Mouse (Mus musculus) olfactory bulb, adult 2 months (tissue): ENCODE results near the gene Nup214. TPM values are rescaled to one million over a fixed set of nuclear protein-coding genes. Genes with fewer than 3 reads are reported as not detected.

Experiments used
- H3K27ac ChIP-seq: fragments of 200-500 bp; 2 replicates; pipeline ENCODE4 v1.5.1; 2012; ENCODE audit warnings: low read depth, low read length; ENCODE audit not compliant: insufficient read depth
- H3K4me1 ChIP-seq: fragments of 200-500 bp; 2 replicates; pipeline ENCODE4 v1.6.1; 2012; ENCODE audit warnings: low read length; ENCODE audit not compliant: control insufficient read depth, insufficient read depth
- H3K4me3 ChIP-seq: fragments of 200-500 bp; 2 replicates; pipeline ENCODE4 v1.5.1; 2012; ENCODE audit warnings: mild to moderate bottlenecking, low read depth, low read length, moderate library complexity; ENCODE audit not compliant: insufficient read depth
- CTCF ChIP-seq: fragments of 200-500 bp; IDR thresholded peaks from 2 replicates; pipeline ENCODE4 v1.5.1; 2012; ENCODE audit warnings: low read depth, mild to moderate bottlenecking, low read length, moderate library complexity; ENCODE audit not compliant: insufficient read depth
- POLR2A ChIP-seq: fragments of 200-500 bp; IDR thresholded peaks from 2 replicates; pipeline ENCODE4 v1.6.1; 2012; ENCODE audit warnings: mild to moderate bottlenecking, low read depth, low read length, moderate library complexity; ENCODE audit not compliant: insufficient read depth
- WGBS: fragments of 180-500 bp; shearing (Covaris S2); methylation state at CpG from one replicate; pipeline ENCODE4 v1.1.7; 2018; 5-methylcytosine and 5-hydroxymethylcytosine counted together
- polyA plus RNA-seq: library from polyadenylated mRNA; stranded (reverse); fragments of >200 nt; gene quantifications from 2 replicates; pipeline ENCODE4 v1.2.4, GENCODE M21; 2012; ENCODE audit warnings: low replicate concordance; ENCODE audit not compliant: missing spikeins, insufficient read depth, insufficient read length

Gene Nup214
- polyA plus RNA-seq, 1 experiment, result not detected

DNA sequence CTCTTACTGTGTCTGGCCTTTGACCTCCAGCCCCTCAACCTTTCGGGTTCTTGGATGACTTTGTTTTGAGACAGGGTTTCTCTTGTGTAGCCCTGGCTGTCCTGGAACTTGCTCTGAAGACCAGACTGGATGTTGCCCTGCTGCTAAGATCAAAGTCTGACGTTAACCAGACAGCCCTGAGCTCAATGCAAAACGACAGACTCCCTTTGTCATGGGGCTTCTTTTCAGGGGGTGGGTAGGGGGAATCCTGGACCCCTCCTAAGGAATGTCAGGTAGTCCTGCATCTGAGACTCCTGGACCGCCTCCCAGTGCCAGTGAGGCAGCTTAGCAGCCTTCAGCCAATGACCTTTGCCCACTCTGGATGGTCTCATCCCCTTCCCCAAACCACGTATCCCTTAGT is 84.5 kb downstream of the Nup214 start:
- Histone ChIP-seq H3K27ac (no peak overlapping the region), H3K4me1 (no peaks in the 10 kb centered on the region), H3K4me3 (no peak overlapping the region)
- 60% methylated on average over 5 of the region's 5 CpGs for WGBS
- TF ChIP-seq CTCF (no peak), POLR2A (no peak)

DNA sequence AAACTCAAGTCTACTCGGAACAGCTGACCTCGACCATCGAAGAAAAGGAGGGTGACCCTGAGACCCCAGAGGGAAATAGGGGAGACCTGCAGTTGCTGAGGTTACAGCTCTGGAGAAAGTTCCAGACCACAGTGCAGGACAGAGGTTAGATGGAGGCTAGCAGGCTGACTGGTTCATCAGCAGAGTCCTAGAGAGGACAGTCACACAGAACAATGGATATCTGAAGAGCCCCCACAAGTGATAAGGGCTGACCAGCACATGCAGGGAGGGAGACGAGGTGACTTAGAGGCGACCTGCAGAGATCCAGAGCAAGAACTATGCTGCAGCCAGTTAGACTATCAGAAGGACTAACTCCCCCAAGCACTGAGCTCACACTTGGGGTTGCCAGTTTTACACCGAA is 85.4 kb downstream of the Nup214 start:
- TF ChIP-seq CTCF, result no peak
- no peak for TF ChIP-seq POLR2A
- Histone ChIP-seq H3K27ac (no peak overlapping the region), H3K4me3 (no peak overlapping the region), H3K4me1 (no peaks in the 10 kb centered on the region)
- 85% methylated on average over 6 of the region's 6 CpGs for WGBS

DNA sequence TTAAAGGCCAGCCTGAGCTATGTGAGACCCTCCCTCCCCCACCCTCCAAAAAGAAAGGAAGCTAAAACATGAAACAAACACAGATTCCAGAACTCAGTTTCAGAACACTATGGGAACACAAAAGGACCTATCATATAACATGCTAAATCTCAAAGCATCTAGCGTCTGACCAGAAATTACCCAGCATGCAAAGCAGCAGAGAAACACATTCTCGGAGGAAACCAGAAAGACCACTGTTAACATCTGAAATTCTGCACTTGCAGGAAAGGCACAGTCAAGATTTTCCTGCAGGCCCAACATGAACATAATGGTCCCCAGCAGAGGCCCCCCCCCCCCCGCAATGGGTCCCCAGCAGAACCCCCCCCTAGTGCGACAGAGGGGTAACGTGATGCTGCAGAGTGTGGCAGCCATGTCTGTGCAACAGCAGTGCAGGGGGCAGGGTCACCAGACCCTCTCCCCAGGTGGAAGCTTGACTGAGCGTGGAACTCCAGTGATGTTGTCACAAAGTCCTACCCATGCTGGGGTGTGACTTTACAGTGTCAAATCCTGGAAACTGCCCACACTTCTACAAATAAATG is 86.1 kb downstream of the Nup214 start:
- 74% methylated on average over 6 of the region's 6 CpGs for WGBS
- Histone ChIP-seq H3K27ac (no peak overlapping the region), H3K4me1 (no peaks in the 10 kb centered on the region), H3K4me3 (no peak overlapping the region)
- no peak for TF ChIP-seq POLR2A
- no peak for TF ChIP-seq CTCF

DNA sequence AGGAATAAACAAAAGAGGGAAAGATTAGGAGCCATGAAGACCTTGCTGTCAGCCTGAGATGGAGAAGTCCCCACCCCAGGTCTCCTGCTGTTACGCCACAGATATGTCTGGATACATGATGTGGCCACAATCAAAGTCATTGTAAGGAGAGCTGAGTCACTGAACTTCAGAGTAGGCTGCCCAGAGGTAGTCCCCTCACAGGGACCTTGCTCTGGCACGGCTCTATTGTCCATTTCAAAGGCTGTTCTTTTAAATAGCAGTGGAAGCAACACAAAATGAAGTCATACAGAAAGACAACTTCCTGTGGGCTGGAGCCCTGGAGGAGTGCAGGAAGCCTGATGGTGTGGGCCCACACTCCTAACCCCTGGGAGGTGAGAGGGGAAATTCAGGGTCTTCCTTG is 87.0 kb downstream of the Nup214 start:
- WGBS, result 79% methylated on average over 2 of the region's 2 CpGs

DNA sequence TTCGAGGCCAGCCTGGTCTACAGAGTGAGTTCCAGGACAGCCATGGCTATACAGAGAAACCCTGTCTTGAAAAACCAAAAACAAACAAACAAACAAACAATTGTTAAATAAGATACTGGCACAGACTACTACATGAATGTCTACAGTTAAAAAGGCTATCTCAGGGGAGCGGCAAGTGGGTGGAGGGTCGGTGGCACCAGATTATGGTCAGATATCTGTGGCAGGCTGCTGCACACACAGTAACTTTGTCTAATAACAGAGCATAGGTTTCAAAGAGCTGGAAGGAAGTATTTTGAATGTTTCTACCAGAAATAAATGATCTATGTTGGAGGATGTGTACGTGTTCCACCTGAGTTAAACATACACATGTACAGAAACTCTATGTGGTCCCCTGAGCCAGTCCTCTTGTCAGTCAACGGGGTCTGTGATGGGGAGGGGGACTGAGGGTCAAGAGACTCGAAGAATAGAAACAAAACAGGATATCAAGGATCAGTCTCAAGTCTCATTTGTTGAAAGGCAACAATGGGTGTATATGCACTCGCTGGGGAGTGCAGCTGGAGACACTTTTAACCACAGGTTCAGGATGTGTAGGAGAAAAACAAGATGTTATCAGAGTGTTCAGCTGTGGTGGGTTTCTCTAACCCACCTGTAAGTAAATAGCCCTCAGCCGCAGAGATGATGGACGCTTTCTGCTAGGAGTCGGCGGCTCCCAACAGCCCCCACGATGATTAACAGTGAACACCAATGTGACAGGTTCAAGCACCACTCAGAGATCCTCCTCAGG is 87.7 kb downstream of the Nup214 start:
- 80% methylated on average over 12 of the region's 12 CpGs for WGBS
- H3K4me3 ChIP-seq, result no peak overlapping the region
- no peak for TF ChIP-seq CTCF
- TF ChIP-seq POLR2A, result no peak

More for the DNA sequence above, 87.0 kb downstream of the Nup214 start:
- no peak overlapping the region for H3K27ac ChIP-seq
- H3K4me3 ChIP-seq, result no peak overlapping the region
- no peaks in the 10 kb centered on the region for H3K4me1 ChIP-seq
- TF ChIP-seq CTCF, result no peak
- no peak for TF ChIP-seq POLR2A

DNA sequence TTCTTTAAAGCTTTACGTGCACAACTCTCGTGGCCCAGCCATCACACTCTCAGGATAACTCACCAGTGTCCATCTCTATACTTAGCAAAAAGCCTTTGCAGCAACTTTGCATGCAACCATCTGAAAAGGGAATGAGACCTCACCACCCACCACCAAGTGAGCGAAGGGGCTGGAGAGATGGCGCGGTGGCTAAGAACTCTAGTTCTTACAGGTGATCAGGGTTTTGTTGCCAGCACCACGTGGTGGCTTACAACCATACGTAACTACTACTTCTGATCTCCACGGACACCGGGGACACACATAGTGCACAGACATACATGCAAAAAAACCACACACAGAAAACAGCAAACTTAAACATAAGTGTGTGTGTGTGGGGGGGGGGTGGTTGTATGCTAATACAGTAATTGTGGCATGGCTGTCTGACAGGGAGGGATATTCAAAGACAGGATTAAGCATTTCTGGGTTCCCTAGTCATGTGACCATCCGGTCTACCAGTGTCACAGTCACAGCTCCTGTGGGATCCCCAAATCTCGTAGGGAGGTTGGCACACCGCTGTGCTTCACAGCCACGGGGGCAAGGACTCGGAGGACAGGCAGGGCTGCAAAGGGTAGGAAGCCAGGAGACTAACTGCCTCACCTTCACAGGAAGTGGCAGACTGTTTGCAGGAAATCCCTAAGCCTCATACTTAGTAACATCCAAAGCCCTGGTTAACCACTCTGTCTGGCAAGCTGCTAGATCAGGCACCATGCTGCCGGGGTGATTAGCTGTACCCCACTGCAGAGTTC is 88.6 kb downstream of the Nup214 start:
- WGBS, result 89% methylated on average over 15 of the region's 15 CpGs
- Histone ChIP-seq H3K27ac (no peak overlapping the region), H3K4me1 (no peaks in the 10 kb centered on the region), H3K4me3 (no peak overlapping the region)
- TF ChIP-seq POLR2A (no peak), CTCF (no peak)

More for the DNA sequence above, 87.7 kb downstream of the Nup214 start:
- Histone ChIP-seq H3K27ac (no peak overlapping the region), H3K4me1 (no peaks in the 10 kb centered on the region)

DNA sequence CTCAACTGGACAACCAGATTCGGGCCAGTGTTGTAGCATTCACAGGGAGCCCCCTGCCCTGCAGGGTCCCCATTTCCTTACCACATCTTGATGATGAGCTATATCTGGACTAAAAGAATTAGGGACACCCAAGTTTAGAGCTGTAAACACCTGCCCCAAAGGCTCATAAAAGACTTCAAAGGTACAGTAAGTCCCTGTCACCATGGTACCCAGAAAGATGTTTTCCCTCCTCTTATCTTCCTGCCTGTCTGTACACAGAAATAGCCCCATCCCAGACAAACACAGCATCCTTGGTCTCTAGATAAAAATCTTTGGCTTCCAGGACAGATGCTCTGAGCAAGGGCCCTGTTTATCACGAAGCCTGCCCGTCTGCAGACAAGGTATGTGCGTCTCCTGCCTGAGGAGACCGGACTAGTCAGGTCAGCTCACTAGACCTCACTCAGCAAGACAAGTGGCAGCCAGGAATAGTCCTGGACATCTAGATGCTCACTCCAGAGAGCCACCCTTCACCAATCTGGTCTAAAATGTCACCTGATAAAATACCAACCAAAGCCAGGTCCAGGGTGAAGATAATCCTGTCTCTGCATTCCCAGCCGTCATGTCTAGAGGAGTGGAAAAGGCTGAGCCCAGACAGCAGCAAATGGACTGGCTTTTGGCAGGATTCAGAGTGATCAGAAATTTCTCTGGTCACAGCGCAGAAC is 89.4 kb downstream of the Nup214 start:
- WGBS, result 87% methylated on average over 7 of the region's 7 CpGs
- Histone ChIP-seq H3K4me3 (no peak overlapping the region), H3K4me1 (peaks cover 1% of the 10 kb centered on the region; the same call in 1 of the 2 replicates), H3K27ac (no peak overlapping the region)
- no peak for TF ChIP-seq CTCF
- TF ChIP-seq POLR2A, result no peak

DNA sequence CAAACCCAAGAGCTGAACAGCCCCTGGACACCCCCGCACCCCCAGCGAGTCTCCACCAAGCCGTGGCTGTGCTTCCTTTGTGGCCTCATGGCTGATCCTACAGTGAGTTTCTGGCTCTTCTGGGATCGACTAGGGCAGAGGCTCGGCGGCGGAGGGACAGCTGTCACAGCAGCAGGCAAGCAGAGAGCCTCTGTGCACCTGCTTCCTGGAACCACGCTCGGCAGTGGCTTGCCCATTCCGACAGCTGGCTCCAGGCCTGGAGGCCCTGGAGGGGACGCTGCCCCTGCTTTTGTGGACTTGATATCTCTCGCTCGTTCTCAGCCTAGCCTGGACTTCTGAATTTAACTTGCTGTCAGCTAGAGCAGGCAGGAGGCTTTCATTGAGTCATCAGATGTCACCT is 90.7 kb downstream of the Nup214 start:
- TF ChIP-seq POLR2A, result no peak
- no peak for TF ChIP-seq CTCF

DNA sequence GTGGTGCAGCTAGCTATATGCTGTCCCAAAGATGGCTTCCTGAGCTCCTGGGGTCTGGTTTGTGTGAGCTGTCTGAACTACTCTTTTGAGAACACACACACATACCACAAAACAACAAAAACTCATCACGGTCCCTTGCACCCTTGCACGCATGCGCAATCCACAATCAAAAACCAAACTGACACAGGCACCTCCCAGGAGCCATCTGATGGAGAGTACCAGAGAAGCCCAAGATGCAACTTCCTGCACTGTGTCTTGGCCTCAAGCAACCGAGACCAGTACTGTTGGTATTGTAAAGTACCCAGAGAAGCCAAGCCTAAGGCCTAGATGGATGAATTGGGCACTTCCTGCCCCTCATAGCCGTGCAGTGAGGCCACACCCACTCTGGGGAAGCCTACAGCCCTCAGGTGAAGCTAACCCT is 91.1 kb downstream of the Nup214 start:
- Histone ChIP-seq H3K27ac (no peak overlapping the region), H3K4me1 (peaks cover 3% of the 10 kb centered on the region; the same call in 1 of the 2 replicates), H3K4me3 (no peak overlapping the region)
- TF ChIP-seq POLR2A (no peak), CTCF (no peak)
- WGBS, result 85% methylated on average over 5 of the region's 5 CpGs

More for the DNA sequence above, 90.7 kb downstream of the Nup214 start:
- Histone ChIP-seq H3K4me3 (no peak overlapping the region), H3K4me1 (peaks cover 3% of the 10 kb centered on the region; the same call in 1 of the 2 replicates), H3K27ac (peak overlapping the region; percentile 28; the same call in 1 of the 2 replicates)
- WGBS, result 60% methylated on average over 13 of the region's 13 CpGs
